Mouse (Mus musculus): ENCODE data around the gene Slc24a4. TPM values are rescaled to one million over a fixed set of nuclear protein-coding genes. Genes with fewer than 3 reads are reported as not detected.

Slc24a4 gene
- polyA plus RNA-seq, 1 experiment from 2014 or later, result 0.04 TPM

DNA sequence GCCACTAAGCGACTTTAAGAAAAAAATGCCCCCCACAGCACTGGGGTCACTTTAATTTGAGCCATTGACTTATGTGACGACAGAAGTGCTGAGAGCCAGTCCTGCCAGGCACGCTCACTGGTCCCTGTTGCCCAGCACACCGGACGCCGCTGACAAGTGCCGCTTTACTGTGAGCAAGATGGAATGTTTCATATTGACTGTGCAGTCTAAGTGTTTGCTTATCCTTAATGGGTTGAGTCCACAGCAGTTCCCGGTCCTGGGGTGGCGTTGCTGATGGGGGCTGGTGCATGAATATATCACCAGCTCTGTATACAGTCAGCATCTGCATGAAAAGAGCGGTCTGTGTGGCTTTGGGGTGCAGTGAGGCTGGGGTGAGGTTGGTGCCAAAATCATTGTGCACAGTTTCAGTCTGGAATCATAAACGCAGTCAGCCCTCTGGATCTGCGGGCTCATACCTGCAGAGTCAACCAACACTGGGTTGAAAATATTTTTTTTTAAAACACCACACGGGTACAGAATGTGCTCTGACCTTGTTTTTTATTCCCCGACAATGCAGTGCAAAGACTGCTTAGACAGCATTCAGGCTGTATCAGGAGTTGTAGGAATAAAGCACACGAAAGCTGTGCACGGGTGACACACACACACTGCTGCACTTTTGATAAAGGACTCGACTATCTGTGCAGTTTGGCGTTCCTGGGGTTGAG is 52.0 kb downstream of the Slc24a4 start:
- Histone ChIP-seq H3K9me3 (ENCODE audit: control insufficient read depth, low read length) (no peaks in the 10 kb centered on the region), H3K36me3 (ENCODE audit: control insufficient read depth, insufficient read depth, low read length) (no peaks in the 10 kb centered on the region), H3K4me1 (replicated peaks; ENCODE audit: control insufficient read depth, insufficient read depth, low read length) (no peaks in the 10 kb centered on the region), H3K9ac (ENCODE audit: low read depth, low read length) (no peak overlapping the region), H3K27ac (ENCODE audit: low read depth, low read length) (no peak overlapping the region), H3K4me2 (no peak overlapping the region), H3K4me3 (ENCODE audit: low read depth, low read length) (no peak overlapping the region), H3K27me3 (replicated peaks; ENCODE audit: control insufficient read depth, insufficient read depth, low read length) (no peaks in the 10 kb centered on the region)
- DNase-seq (ENCODE audit: low spot score) (no peak), ATAC-seq (replicated peaks; ENCODE audit: low FRiP score) (no peak)
- 76% methylated on average over 18 of the region's 18 CpGs for WGBS

DNA sequence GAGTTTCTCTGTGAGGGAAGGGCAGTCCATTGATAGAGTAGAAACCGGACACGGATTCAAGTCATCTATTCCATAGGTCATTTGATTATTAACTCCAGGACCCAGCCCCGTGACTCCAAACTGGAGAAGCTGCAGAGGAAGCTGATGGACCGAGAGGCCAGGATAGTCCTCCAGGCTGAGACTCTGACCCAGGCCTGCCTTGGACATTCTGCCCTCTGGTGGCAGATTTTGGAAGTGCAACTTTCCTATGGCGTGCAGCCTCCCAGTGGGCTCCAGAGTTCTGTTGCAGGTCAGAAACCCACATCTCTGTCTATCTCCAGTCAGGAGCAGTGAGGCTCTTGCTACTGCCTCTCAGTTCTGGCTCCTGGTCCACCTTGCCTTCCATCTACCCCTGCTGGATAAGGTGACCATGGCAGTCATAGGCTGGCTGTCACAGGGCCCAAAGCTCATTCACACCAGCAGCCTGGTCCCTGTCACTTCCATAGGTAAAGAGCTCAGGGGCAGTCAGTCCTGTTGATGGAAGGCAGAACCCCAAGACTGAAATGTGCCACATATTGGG is 53.3 kb downstream of the Slc24a4 start:
- Histone ChIP-seq H3K27ac (ENCODE audit: low read depth, low read length) (no peak overlapping the region), H3K9ac (ENCODE audit: low read depth, low read length) (no peak overlapping the region), H3K36me3 (ENCODE audit: control insufficient read depth, insufficient read depth, low read length) (no peaks in the 10 kb centered on the region), H3K4me1 (replicated peaks; ENCODE audit: control insufficient read depth, insufficient read depth, low read length) (no peaks in the 10 kb centered on the region), H3K4me3 (ENCODE audit: low read depth, low read length) (no peak overlapping the region), H3K4me2 (no peak overlapping the region), H3K9me3 (ENCODE audit: control insufficient read depth, low read length) (no peaks in the 10 kb centered on the region), H3K27me3 (replicated peaks; ENCODE audit: control insufficient read depth, insufficient read depth, low read length) (no peaks in the 10 kb centered on the region)
- DNase-seq (ENCODE audit: low spot score), result peak; percentile 63
- 34% methylated on average over 5 of the region's 5 CpGs for WGBS
- ATAC-seq (replicated peaks; ENCODE audit: low FRiP score), result no peak

DNA sequence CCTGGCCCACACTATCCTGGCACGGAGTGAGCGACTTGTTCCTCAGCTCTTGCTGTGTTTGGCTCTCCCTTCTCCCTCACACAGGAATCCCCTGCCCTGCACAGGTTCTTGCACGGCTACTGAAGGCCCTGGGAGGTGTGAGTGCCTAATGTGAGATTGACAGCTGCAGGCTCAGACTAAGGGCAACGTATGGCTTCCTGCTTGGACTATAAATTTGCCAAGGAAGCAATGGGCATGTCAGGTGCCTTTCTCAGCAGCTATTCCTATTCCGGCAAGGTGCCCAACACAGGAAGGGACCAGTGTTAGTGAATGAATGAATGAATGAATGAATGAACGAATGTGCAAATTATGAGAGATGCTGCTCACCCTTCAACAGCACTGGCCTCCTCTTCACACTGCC is 54.1 kb downstream of the Slc24a4 start:
- H3K36me3 ChIP-seq (ENCODE audit: control insufficient read depth, insufficient read depth, low read length), result no peaks in the 10 kb centered on the region
- no peaks in the 10 kb centered on the region for H3K9me3 ChIP-seq (ENCODE audit: control insufficient read depth, low read length)
- H3K9ac ChIP-seq (ENCODE audit: low read depth, low read length), result no peak overlapping the region
- no peaks in the 10 kb centered on the region for H3K4me1 ChIP-seq (replicated peaks; ENCODE audit: control insufficient read depth, insufficient read depth, low read length)
- ATAC-seq (replicated peaks; ENCODE audit: low FRiP score) (no peak), DNase-seq (ENCODE audit: low spot score) (no peak)
- no peaks in the 10 kb centered on the region for H3K27me3 ChIP-seq (replicated peaks; ENCODE audit: control insufficient read depth, insufficient read depth, low read length)
- WGBS, result 70% methylated on average over 6 of the region's 6 CpGs
- H3K4me3 ChIP-seq (ENCODE audit: low read depth, low read length), result no peak overlapping the region
- no peak overlapping the region for H3K27ac ChIP-seq (ENCODE audit: low read depth, low read length)
- H3K4me2 ChIP-seq, result no peak overlapping the region

DNA sequence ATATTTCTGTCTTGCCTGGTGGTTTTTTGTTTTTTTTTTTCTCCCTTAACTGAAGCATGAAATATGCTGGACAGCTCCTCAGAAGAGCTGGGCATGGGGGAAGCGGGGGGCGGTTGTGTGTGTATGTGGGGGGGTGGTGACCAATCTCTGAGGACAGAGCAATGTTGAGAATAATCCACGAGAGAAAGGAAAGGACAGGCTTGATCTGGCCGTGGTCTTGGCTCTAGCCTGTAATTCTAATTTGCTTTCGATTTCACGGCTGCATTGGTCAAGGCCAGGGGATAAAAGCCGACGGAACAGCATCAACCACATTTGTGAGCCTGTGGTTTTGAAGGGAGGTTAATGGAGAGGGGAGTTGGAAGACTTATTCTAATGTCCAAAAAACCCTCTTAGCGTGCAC is 54.7 kb downstream of the Slc24a4 start:
- Histone ChIP-seq H3K9ac (ENCODE audit: low read depth, low read length) (no peak overlapping the region), H3K36me3 (ENCODE audit: control insufficient read depth, insufficient read depth, low read length) (no peaks in the 10 kb centered on the region), H3K4me3 (ENCODE audit: low read depth, low read length) (no peak overlapping the region), H3K27me3 (replicated peaks; ENCODE audit: control insufficient read depth, insufficient read depth, low read length) (no peaks in the 10 kb centered on the region), H3K9me3 (ENCODE audit: control insufficient read depth, low read length) (no peaks in the 10 kb centered on the region; the same call in 1 of the 2 replicates), H3K4me1 (replicated peaks; ENCODE audit: control insufficient read depth, insufficient read depth, low read length) (no peaks in the 10 kb centered on the region), H3K27ac (ENCODE audit: low read depth, low read length) (no peak overlapping the region), H3K4me2 (no peak overlapping the region)
- 67% methylated on average over 9 of the region's 9 CpGs for WGBS
- no peak for DNase-seq (ENCODE audit: low spot score)
- ATAC-seq (replicated peaks; ENCODE audit: low FRiP score), result no peak

DNA sequence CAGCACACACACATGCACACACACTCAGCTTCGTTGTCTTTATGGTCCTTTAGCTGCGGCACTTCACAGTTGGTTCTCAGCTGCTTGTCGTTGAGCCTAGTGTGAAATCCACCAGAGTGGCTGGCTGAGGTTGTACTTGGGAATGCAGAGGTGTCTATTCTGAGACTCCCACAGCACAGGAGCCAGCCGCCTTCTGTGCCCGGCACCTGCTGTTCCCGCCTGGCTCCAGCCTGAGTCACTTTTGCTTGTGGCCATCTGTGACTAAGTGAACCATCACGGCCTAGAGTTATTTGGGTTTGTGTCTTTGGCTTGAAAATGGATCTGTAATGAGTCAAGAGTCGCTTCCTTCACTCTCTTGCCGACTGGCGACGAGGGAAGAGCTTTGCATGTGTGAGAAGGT is 62.3 kb downstream of the Slc24a4 start:
- ATAC-seq (replicated peaks; ENCODE audit: low FRiP score), result no peak
- H3K4me2 ChIP-seq, result no peak overlapping the region
- H3K9me3 ChIP-seq (ENCODE audit: control insufficient read depth, low read length), result no peaks in the 10 kb centered on the region; the same call in 1 of the 2 replicates
- DNase-seq (ENCODE audit: low spot score), result no peak
- H3K36me3 ChIP-seq (ENCODE audit: control insufficient read depth, insufficient read depth, low read length), result no peaks in the 10 kb centered on the region
- WGBS, result 82% methylated on average over 11 of the region's 11 CpGs
- no peak overlapping the region for H3K9ac ChIP-seq (ENCODE audit: low read depth, low read length)
- no peak overlapping the region for H3K27ac ChIP-seq (ENCODE audit: low read depth, low read length)
- H3K4me3 ChIP-seq (ENCODE audit: low read depth, low read length), result no peak overlapping the region
- H3K27me3 ChIP-seq (replicated peaks; ENCODE audit: control insufficient read depth, insufficient read depth, low read length), result no peaks in the 10 kb centered on the region
- no peaks in the 10 kb centered on the region for H3K4me1 ChIP-seq (replicated peaks; ENCODE audit: control insufficient read depth, insufficient read depth, low read length)

DNA sequence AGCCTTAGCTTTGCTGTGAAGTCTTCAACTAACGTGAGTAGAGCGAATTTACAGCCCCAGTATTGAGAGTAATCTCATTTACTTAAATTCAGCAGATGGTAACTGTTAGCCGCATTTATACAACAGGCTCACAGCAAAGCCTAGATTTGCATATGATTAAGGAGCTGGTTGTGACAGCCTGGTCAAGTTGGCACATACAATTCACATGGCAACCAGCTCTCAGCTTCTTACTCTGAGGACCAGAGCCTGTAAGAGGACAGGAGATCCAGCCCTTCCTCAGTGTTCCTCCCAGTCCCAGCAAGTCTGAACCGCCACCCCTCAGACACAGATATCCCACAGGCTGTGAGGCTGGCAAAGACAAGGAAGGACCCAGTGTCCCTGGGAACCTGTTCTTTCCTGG is 73.0 kb downstream of the Slc24a4 start:
- no peaks in the 10 kb centered on the region for H3K9me3 ChIP-seq (ENCODE audit: control insufficient read depth, low read length)
- 64% methylated on average over 4 of the region's 4 CpGs for WGBS
- no peaks in the 10 kb centered on the region for H3K36me3 ChIP-seq (ENCODE audit: control insufficient read depth, insufficient read depth, low read length)
- no peak overlapping the region for H3K4me2 ChIP-seq
- H3K27me3 ChIP-seq (replicated peaks; ENCODE audit: control insufficient read depth, insufficient read depth, low read length), result peaks cover 2% of the 10 kb centered on the region
- no peak overlapping the region for H3K27ac ChIP-seq (ENCODE audit: low read depth, low read length)
- no peak for DNase-seq (ENCODE audit: low spot score)
- H3K9ac ChIP-seq (ENCODE audit: low read depth, low read length), result no peak overlapping the region
- no peak for ATAC-seq (replicated peaks; ENCODE audit: low FRiP score)
- H3K4me1 ChIP-seq (replicated peaks; ENCODE audit: control insufficient read depth, insufficient read depth, low read length), result no peaks in the 10 kb centered on the region
- H3K4me3 ChIP-seq (ENCODE audit: low read depth, low read length), result no peak overlapping the region

DNA sequence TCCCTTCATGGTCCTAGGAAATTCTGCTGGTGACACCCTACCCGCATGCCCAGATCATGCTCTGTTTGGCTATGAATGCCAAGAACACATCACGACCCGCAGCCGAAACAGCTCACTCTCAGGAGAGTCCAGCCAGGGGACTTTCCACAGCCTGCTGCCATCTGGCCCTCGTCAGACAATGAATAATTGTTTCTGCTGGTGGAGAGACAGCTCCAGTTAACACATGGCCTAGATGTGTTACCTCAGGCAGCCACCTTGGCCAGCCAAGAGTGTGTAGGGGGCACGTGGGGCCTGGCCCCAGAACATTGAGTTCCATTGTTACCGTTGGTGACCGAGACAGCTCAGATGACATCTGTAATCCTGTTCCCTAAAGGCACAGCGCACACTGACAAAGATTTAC is 74.4 kb downstream of the Slc24a4 start:
- 72% methylated on average over 9 of the region's 9 CpGs for WGBS
- H3K9ac ChIP-seq (ENCODE audit: low read depth, low read length), result no peak overlapping the region
- no peaks in the 10 kb centered on the region for H3K4me1 ChIP-seq (replicated peaks; ENCODE audit: control insufficient read depth, insufficient read depth, low read length)
- no peak overlapping the region for H3K27ac ChIP-seq (ENCODE audit: low read depth, low read length)
- H3K36me3 ChIP-seq (ENCODE audit: control insufficient read depth, insufficient read depth, low read length), result no peaks in the 10 kb centered on the region
- DNase-seq (ENCODE audit: low spot score) (no peak), ATAC-seq (replicated peaks; ENCODE audit: low FRiP score) (no peak)
- peaks cover 2% of the 10 kb centered on the region for H3K27me3 ChIP-seq (replicated peaks; ENCODE audit: control insufficient read depth, insufficient read depth, low read length)
- H3K4me2 ChIP-seq, result no peak overlapping the region
- no peaks in the 10 kb centered on the region for H3K9me3 ChIP-seq (ENCODE audit: control insufficient read depth, low read length)
- H3K4me3 ChIP-seq (ENCODE audit: low read depth, low read length), result no peak overlapping the region

DNA sequence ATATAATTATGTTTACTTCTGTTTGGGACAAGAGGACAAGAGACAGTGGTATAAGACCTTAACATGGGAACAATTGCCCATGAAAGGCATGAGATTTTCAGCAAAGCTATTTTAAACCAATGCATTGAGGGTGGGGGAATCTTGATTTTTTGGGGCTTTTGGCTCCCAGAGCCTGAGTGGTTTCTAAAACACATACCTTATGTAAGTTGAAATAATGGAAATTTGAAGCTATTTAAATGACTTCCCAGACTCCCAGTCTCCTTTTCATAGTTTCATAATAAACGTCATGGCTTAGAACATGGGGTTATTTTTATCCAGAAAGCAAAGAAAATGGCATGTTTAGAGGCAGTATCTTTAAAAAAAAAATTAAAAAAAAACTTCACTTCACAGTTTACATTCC is 77.9 kb downstream of the Slc24a4 start:
- WGBS, result 74% methylated on average over 1 of the region's 1 CpGs
- no peak for ATAC-seq (replicated peaks; ENCODE audit: low FRiP score)

DNA sequence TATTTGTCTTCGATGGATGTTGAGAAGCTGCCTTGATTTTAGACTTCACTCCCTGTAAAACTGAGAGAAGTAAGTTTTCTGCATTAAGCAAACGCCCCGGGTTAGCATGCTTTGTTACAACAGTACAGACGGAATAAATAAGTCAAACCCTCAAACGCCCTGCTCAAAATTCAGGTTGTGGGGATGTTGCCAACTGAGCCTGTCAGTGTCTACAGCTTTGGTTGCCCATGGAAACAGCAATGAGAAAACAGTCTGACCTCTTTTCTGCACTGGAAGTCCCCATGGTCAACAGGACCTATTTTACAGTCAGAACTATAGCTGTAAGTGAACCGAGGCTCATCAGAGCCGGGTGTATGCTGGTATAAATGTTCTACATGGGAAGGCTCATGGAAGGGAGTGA is 78.7 kb downstream of the Slc24a4 start:
- no peaks in the 10 kb centered on the region for H3K9me3 ChIP-seq (ENCODE audit: control insufficient read depth, low read length)
- H3K27me3 ChIP-seq (replicated peaks; ENCODE audit: control insufficient read depth, insufficient read depth, low read length), result no peaks in the 10 kb centered on the region; the same call in 1 of the 2 replicates
- H3K9ac ChIP-seq (ENCODE audit: low read depth, low read length), result no peak overlapping the region
- H3K4me2 ChIP-seq, result no peak overlapping the region
- no peak overlapping the region for H3K4me3 ChIP-seq (ENCODE audit: low read depth, low read length)
- DNase-seq (ENCODE audit: low spot score) (no peak), ATAC-seq (replicated peaks; ENCODE audit: low FRiP score) (no peak)
- H3K4me1 ChIP-seq (replicated peaks; ENCODE audit: control insufficient read depth, insufficient read depth, low read length), result no peaks in the 10 kb centered on the region
- 87% methylated on average over 7 of the region's 7 CpGs for WGBS
- H3K36me3 ChIP-seq (ENCODE audit: control insufficient read depth, insufficient read depth, low read length), result no peaks in the 10 kb centered on the region
- no peak overlapping the region for H3K27ac ChIP-seq (ENCODE audit: low read depth, low read length)

More for the DNA sequence above, 77.9 kb downstream of the Slc24a4 start:
- DNase-seq (ENCODE audit: low spot score), result no peak
- no peak overlapping the region for H3K27ac ChIP-seq (ENCODE audit: low read depth, low read length)
- H3K36me3 ChIP-seq (ENCODE audit: control insufficient read depth, insufficient read depth, low read length), result no peaks in the 10 kb centered on the region
- H3K9ac ChIP-seq (ENCODE audit: low read depth, low read length), result no peak overlapping the region
- H3K4me3 ChIP-seq (ENCODE audit: low read depth, low read length), result no peak overlapping the region
- H3K4me2 ChIP-seq, result no peak overlapping the region
- H3K4me1 ChIP-seq (replicated peaks; ENCODE audit: control insufficient read depth, insufficient read depth, low read length), result no peaks in the 10 kb centered on the region
- no peaks in the 10 kb centered on the region; the same call in 1 of the 2 replicates for H3K27me3 ChIP-seq (replicated peaks; ENCODE audit: control insufficient read depth, insufficient read depth, low read length)
- H3K9me3 ChIP-seq (ENCODE audit: control insufficient read depth, low read length), result no peaks in the 10 kb centered on the region
